Mouse (Mus musculus): ENCODE data around the gene Tdp1.

- TF ChIP-seq CTCF (conservative IDR thresholded peaks at IDR 0.05; ENCODE audit: insufficient read depth, insufficient read length, low read depth, low read length) (no peak), POLR2A (IDR thresholded peaks at IDR 0.05; ENCODE audit: low read depth, low read length) (no peak)
Observed at GRCm38 (mm10) chr12:99923703-99924102, 39.4 kb downstream of the Tdp1 start.
